Mouse (Mus musculus): ENCODE measurements around the gene Hacd2. TPM values are rescaled to one million over a fixed set of nuclear protein-coding genes. Genes with fewer than 3 reads are reported as not detected.

Hacd2 gene
- polyA plus RNA-seq, 1 experiment: 70.8 TPM

DNA sequence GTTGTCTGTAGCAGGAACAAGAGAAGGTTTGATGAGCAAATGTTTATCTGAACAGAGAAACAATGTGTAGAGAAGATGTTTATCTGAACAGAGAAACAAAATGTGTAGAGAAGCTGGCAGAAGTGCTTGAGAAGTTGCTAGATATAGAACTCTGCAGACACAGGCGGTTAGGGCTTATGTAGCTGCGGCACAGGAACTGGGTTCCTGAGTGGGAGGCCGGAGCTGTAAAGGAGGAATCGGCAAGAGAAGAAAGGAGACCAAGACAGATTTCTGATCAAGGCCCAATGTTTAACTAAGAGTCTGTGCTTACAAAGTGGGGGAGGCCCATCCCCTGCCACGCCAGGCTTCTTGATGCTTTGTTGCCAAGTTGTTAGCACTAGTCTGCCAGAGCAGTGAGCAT, 14.5 kb downstream of the Hacd2 start:
- H3K27ac ChIP-seq (ENCODE audit: insufficient read depth, low read depth, low read length): 0 out of 2 replicates have a peak overlapping the region, but pooled peaks have one; percentile 8
- no peak for TF ChIP-seq CTCF (conservative IDR thresholded peaks at IDR 0.05; ENCODE audit: insufficient read depth, insufficient read length, low read depth, low read length)
- no peak for TF ChIP-seq POLR2A (IDR thresholded peaks at IDR 0.05; ENCODE audit: low read depth, low read length)
- H3K27me3 ChIP-seq (replicated peaks; ENCODE audit: control insufficient read depth, insufficient read depth, low read length): no peaks in the 10 kb centered on the region
- no peak overlapping the region for H3K4me3 ChIP-seq (ENCODE audit: insufficient read depth, low read depth, low read length)
- WGBS: 83% methylated on average over 5 of the region's 5 CpGs
- H3K4me1 ChIP-seq (ENCODE audit: control insufficient read depth, insufficient read depth, low read length): peaks cover 45% of the 10 kb centered on the region
- DNase-seq: peak; percentile 43
- no peaks in the 10 kb centered on the region for H3K36me3 ChIP-seq (ENCODE audit: control insufficient read depth, insufficient read depth, low read length)

DNA sequence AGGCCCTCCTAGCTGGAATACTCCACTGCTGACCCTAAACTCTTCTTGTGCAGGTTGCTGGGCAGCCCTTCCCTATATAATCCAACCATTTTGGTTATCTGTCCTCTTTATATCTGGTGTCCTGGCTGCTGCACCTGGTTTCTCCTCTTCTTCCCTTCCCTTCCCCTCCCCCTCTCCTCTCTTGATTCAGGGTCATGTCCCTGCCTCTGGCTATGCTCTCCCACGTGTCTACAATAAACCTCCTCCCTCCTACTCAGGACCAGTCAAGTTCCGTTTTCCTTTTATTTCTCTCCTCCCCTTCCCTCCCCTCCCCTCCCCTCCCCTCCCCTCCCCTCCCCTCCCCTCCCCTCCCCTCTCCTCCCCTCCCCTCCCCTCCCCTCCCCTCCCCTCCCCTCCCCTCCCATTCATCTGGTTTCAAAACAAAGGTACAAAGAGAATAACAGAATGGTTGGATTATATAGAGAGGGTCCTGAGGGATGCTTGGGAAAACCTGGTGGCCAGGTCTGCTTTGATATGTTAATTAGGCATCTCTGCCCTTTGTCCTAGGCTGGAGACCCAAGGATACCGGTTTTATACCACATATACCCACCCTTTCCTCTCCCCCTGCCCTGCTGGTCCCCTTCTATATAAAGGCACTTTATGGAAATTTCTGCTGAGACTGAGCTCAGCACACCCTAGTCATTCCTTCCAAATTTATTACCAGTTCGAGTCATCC, 16.3 kb downstream of the Hacd2 start:
- Histone ChIP-seq H3K36me3 (ENCODE audit: control insufficient read depth, insufficient read depth, low read length) (no peaks in the 10 kb centered on the region; the same call in 1 of the 2 replicates), H3K4me3 (ENCODE audit: insufficient read depth, low read depth, low read length) (no peak overlapping the region), H3K27me3 (replicated peaks; ENCODE audit: control insufficient read depth, insufficient read depth, low read length) (no peaks in the 10 kb centered on the region), H3K27ac (ENCODE audit: insufficient read depth, low read depth, low read length) (no peak overlapping the region), H3K4me1 (ENCODE audit: control insufficient read depth, insufficient read depth, low read length) (peaks cover 39% of the 10 kb centered on the region)
- peak; percentile 58 for DNase-seq
- 14% methylated on average over 4 of the region's 4 CpGs for WGBS
- TF ChIP-seq CTCF (conservative IDR thresholded peaks at IDR 0.05; ENCODE audit: insufficient read depth, insufficient read length, low read depth, low read length): no peak
- no peak for TF ChIP-seq POLR2A (IDR thresholded peaks at IDR 0.05; ENCODE audit: low read depth, low read length)

GRCm38 (mm10) chr16:35040154-35040553, 17.9 kb downstream of the Hacd2 start:
- H3K27me3 ChIP-seq (replicated peaks; ENCODE audit: control insufficient read depth, insufficient read depth, low read length): no peaks in the 10 kb centered on the region
- peak overlapping the region; percentile 75 for H3K27ac ChIP-seq (ENCODE audit: insufficient read depth, low read depth, low read length)
- no peak for TF ChIP-seq POLR2A (IDR thresholded peaks at IDR 0.05; ENCODE audit: low read depth, low read length)
- TF ChIP-seq CTCF (conservative IDR thresholded peaks at IDR 0.05; ENCODE audit: insufficient read depth, insufficient read length, low read depth, low read length): no peak
- 51% methylated on average over 1 of the region's 1 CpGs for WGBS
- DNase-seq: peak; percentile 65
- H3K4me3 ChIP-seq (ENCODE audit: insufficient read depth, low read depth, low read length): no peak overlapping the region
- peaks cover 27% of the 10 kb centered on the region; the same call in 1 of the 2 replicates for H3K4me1 ChIP-seq (ENCODE audit: control insufficient read depth, insufficient read depth, low read length)
- H3K36me3 ChIP-seq (ENCODE audit: control insufficient read depth, insufficient read depth, low read length): no peaks in the 10 kb centered on the region; the same call in 1 of the 2 replicates

- Histone ChIP-seq H3K27ac (ENCODE audit: insufficient read depth, low read depth, low read length) (peak overlapping the region; percentile 52; the same call in 1 of the 2 replicates), H3K36me3 (ENCODE audit: control insufficient read depth, insufficient read depth, low read length) (no peaks in the 10 kb centered on the region; the same call in 1 of the 2 replicates), H3K27me3 (replicated peaks; ENCODE audit: control insufficient read depth, insufficient read depth, low read length) (no peaks in the 10 kb centered on the region), H3K4me3 (ENCODE audit: insufficient read depth, low read depth, low read length) (no peak overlapping the region), H3K4me1 (ENCODE audit: control insufficient read depth, insufficient read depth, low read length) (peaks cover 21% of the 10 kb centered on the region; the same call in 1 of the 2 replicates)
- peak; percentile 76 for DNase-seq
- TF ChIP-seq POLR2A (IDR thresholded peaks at IDR 0.05; ENCODE audit: low read depth, low read length): no peak
- TF ChIP-seq CTCF (conservative IDR thresholded peaks at IDR 0.05; ENCODE audit: insufficient read depth, insufficient read length, low read depth, low read length): no peak
- 55% methylated on average over 7 of the region's 7 CpGs for whole genome bisulfite sequencing
Measured at GRCm38 (mm10) chr16:35041001-35041400, 18.8 kb downstream of the Hacd2 start.

DNA sequence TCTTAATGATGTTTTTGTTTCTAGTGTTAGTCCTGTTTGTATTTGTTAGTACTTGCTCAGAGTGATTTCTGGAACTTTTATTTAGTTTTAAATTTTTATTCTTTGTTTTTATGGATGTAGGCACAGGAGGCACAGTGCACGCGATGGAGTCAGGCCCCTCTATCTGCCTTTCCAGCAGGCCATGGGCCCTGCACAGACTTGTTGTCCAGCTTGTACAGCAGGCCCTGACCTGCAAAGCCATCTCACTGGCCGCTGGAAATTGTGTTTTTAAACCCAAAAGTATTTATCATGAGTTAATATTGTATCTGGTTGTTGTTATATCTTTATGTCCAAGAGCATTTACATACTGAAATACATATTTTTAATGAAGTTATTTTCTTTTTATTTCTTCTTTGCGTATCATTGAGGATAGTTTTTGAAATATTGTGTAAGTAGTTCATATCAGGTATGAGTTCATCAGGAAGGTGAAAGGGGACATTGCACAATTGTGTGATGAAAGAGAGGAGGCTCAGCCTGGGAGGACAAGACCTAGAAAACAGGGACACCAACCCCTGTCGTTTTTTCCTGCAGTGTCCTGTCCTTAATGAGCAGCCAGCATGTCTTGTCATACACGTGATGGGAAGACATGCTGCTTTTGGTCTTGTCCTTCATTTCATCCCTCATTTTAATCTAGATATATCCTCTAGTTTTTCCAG, 24.0 kb downstream of the Hacd2 start:
- no peaks in the 10 kb centered on the region for H3K27me3 ChIP-seq (replicated peaks; ENCODE audit: control insufficient read depth, insufficient read depth, low read length)
- WGBS: 85% methylated on average over 6 of the region's 6 CpGs
- no peak for DNase-seq
- peaks cover 11% of the 10 kb centered on the region for H3K4me1 ChIP-seq (ENCODE audit: control insufficient read depth, insufficient read depth, low read length)
- no peak overlapping the region for H3K27ac ChIP-seq (ENCODE audit: insufficient read depth, low read depth, low read length)
- H3K36me3 ChIP-seq (ENCODE audit: control insufficient read depth, insufficient read depth, low read length): no peaks in the 10 kb centered on the region; the same call in 1 of the 2 replicates
- TF ChIP-seq CTCF (conservative IDR thresholded peaks at IDR 0.05; ENCODE audit: insufficient read depth, insufficient read length, low read depth, low read length) (no peak), POLR2A (IDR thresholded peaks at IDR 0.05; ENCODE audit: low read depth, low read length) (no peak)
- H3K4me3 ChIP-seq (ENCODE audit: insufficient read depth, low read depth, low read length): no peak overlapping the region

- Histone ChIP-seq H3K27ac (ENCODE audit: insufficient read depth, low read depth, low read length) (no peak overlapping the region), H3K4me3 (ENCODE audit: insufficient read depth, low read depth, low read length) (no peak overlapping the region), H3K4me1 (ENCODE audit: control insufficient read depth, insufficient read depth, low read length) (peaks cover 10% of the 10 kb centered on the region), H3K27me3 (replicated peaks; ENCODE audit: control insufficient read depth, insufficient read depth, low read length) (no peaks in the 10 kb centered on the region), H3K36me3 (ENCODE audit: control insufficient read depth, insufficient read depth, low read length) (no peaks in the 10 kb centered on the region; the same call in 1 of the 2 replicates)
- WGBS: 80% methylated on average over 6 of the region's 6 CpGs
- TF ChIP-seq CTCF (conservative IDR thresholded peaks at IDR 0.05; ENCODE audit: insufficient read depth, insufficient read length, low read depth, low read length): no peak
- no peak for TF ChIP-seq POLR2A (IDR thresholded peaks at IDR 0.05; ENCODE audit: low read depth, low read length)
- no peak for DNase-seq
Measured at GRCm38 (mm10) chr16:35047272-35047969, 25.2 kb downstream of the Hacd2 start.
